Mouse (Mus musculus) forebrain, postnatal 0 days (tissue): Measurements from ENCODE around the gene Twist2. TPM values are rescaled to one million over a fixed set of nuclear protein-coding genes. Genes with fewer than 3 reads are reported as not detected.

Experiments used
- ATAC-seq: fragments of 200-750 bp; cut with Nextera tagmentation; 2 replicates; pipeline ENCODE4 v1.8.0; 2017; ENCODE audit warnings: mild to moderate bottlenecking, moderate library complexity
- DNase-seq: peaks from one replicate; pipeline ENCODE4 v3.0.0-alpha.2; 2015
- H3K27ac ChIP-seq: fragments of 300-500 bp; sonication (generic); 2 replicates; pipeline ENCODE4 v1.5.1; 2014; ENCODE audit warnings: low read depth, mild to moderate bottlenecking, antibody characterized with exemption, low read length, moderate library complexity, mixed read lengths
- H3K27me3 ChIP-seq: fragments of 300-500 bp; sonication (generic); 2 replicates; pipeline ENCODE4 v1.6.1; 2014; ENCODE audit warnings: mild to moderate bottlenecking, low read length, mixed read lengths; ENCODE audit not compliant: insufficient read depth
- H3K36me3 ChIP-seq: fragments of 300-500 bp; sonication (generic); 2 replicates; pipeline ENCODE4 v1.6.1; 2014; ENCODE audit warnings: mild to moderate bottlenecking, moderate library complexity; ENCODE audit not compliant: insufficient read depth
- H3K4me1 ChIP-seq: fragments of 300-500 bp; sonication (generic); 2 replicates; pipeline ENCODE4 v1.6.1; 2014; ENCODE audit warnings: antibody characterized with exemption; ENCODE audit not compliant: insufficient read depth
- H3K4me2 ChIP-seq: fragments of 300-500 bp; sonication (generic); 2 replicates; pipeline ENCODE4 v1.6.1; 2014; ENCODE audit warnings: low read depth, mild to moderate bottlenecking, moderate library complexity
- H3K4me3 ChIP-seq: fragments of 300-500 bp; sonication (generic); 2 replicates; pipeline ENCODE4 v1.5.1; 2014; ENCODE audit warnings: low read depth, low read length, mixed read lengths
- H3K9ac ChIP-seq: fragments of 300-500 bp; sonication (generic); 2 replicates; pipeline ENCODE4 v1.6.1; 2014; ENCODE audit warnings: mild to moderate bottlenecking
- H3K9me3 ChIP-seq: fragments of 300-500 bp; sonication (generic); 2 replicates; pipeline ENCODE4 v1.6.1; 2016; ENCODE audit warnings: low read length
- CTCF ChIP-seq: sonication (generic); IDR thresholded peaks from 2 replicates; pipeline ENCODE4 v1.5.1; 2016; ENCODE audit warnings: antibody characterized with exemption, control low read depth, low read depth
- WGBS: fragments of 180-500 bp; shearing (Covaris S2); extraction: QIAGEN DNeasy Blood & Tissue Kit; methylation state at CpG from one replicate; pipeline ENCODE4 v1.1.7; 2014; 5-methylcytosine and 5-hydroxymethylcytosine counted together
- polyA plus RNA-seq: library from polyadenylated mRNA; unstranded; fragments of >200 nt; fragmentation: Nextera tagmentation; extraction: Ambion mirVana; gene quantifications from 2 replicates; pipeline ENCODE4 v1.2.1, GENCODE M21; 2015
- total RNA-seq: library from RNA; depleted of rRNA; stranded (reverse); fragments of >200 nt; gene quantifications from 2 replicates; pipeline ENCODE4 v1.2.3, GENCODE M21; 2014

Gene Twist2
- total and polyA plus RNA-seq, 2 experiments from 2014 or later: 1.5 to 1.8 TPM

- no peak overlapping the region for H3K9ac ChIP-seq
- ATAC-seq (peak; percentile 87), DNase-seq (peak; percentile 80)
- no peaks in the 10 kb centered on the region for H3K36me3 ChIP-seq
- WGBS: 40% methylated on average over 14 of the region's 14 CpGs
- H3K9me3 ChIP-seq: no peaks in the 10 kb centered on the region
- no peak for TF ChIP-seq CTCF
- H3K4me2 ChIP-seq: no peak overlapping the region
- H3K27ac ChIP-seq: peak overlapping the region; percentile 75
- no peaks in the 10 kb centered on the region for H3K27me3 ChIP-seq
- H3K4me1 ChIP-seq: peaks cover 17% of the 10 kb centered on the region
- no peak overlapping the region for H3K4me3 ChIP-seq
Observed at GRCm38 (mm10) chr1:91760140-91760986, 40.9 kb upstream of the Twist2 start.

- Histone ChIP-seq H3K27me3 (no peaks in the 10 kb centered on the region; the same call in 1 of the 2 replicates), H3K9ac (no peak overlapping the region), H3K27ac (no peak overlapping the region), H3K9me3 (no peaks in the 10 kb centered on the region), H3K36me3 (no peaks in the 10 kb centered on the region), H3K4me2 (no peak overlapping the region), H3K4me1 (peaks cover 17% of the 10 kb centered on the region), H3K4me3 (no peak overlapping the region)
- WGBS: 64% methylated on average over 12 of the region's 12 CpGs
- no peak for ATAC-seq
- TF ChIP-seq CTCF: no peak
- DNase-seq: no peak
Observed at GRCm38 (mm10) chr1:91762528-91763091, 38.7 kb upstream of the Twist2 start.

DNA sequence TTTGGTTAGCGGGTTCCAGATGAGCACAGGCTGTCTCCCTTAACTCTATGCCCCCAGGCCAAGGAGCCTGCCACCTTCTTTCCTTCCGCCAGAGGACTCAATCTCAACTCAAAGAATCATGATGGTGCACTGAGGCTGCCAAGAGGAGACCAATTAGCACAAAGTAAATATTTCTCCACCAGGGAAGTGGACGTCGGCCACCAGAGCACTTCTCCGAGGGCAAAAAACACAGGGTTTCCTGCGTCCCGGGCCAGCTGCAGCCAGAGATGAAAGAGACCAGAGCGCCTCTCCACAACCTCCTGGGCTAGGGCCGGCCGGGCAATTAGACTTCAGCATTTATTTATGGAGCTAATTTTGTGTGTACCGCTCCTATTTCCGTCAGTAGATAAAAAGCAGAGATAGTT is 31.0 kb upstream of the Twist2 start:
- WGBS: 40% methylated on average over 12 of the region's 12 CpGs
- Histone ChIP-seq H3K36me3 (no peaks in the 10 kb centered on the region), H3K27ac (no peak overlapping the region), H3K9ac (no peak overlapping the region), H3K27me3 (no peaks in the 10 kb centered on the region; the same call in 1 of the 2 replicates), H3K9me3 (no peaks in the 10 kb centered on the region), H3K4me3 (no peak overlapping the region), H3K4me2 (no peak overlapping the region), H3K4me1 (no peaks in the 10 kb centered on the region)
- no peak for TF ChIP-seq CTCF
- no peak for ATAC-seq
- DNase-seq: no peak

DNA sequence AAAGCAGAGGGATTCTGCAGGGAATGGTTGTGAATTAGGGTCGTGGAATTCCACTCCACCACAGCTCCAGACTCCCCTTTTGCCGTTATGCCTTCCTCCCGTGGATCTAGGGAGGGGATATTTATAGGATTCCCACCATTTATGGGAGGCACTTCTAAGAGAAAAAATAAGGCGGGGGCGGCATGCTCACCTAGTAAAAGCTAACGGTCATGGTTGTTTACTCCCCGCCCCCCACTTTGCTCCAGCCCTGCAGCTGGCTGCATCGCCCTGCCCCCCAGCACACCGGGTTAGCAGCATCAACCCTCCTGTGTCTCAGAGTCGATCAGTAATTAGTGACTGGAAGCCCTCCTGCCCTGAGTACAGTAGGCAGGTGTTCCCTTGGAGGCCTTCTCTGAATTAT is 30.6 kb upstream of the Twist2 start:
- ATAC-seq: no peak
- no peaks in the 10 kb centered on the region; the same call in 1 of the 2 replicates for H3K27me3 ChIP-seq
- no peak for DNase-seq
- H3K4me3 ChIP-seq: no peak overlapping the region
- H3K9me3 ChIP-seq: no peaks in the 10 kb centered on the region
- H3K27ac ChIP-seq: no peak overlapping the region
- TF ChIP-seq CTCF: no peak
- no peaks in the 10 kb centered on the region for H3K36me3 ChIP-seq
- WGBS: 19% methylated on average over 10 of the region's 10 CpGs
- H3K9ac ChIP-seq: no peak overlapping the region
- H3K4me2 ChIP-seq: no peak overlapping the region
- H3K4me1 ChIP-seq: no peaks in the 10 kb centered on the region

- Histone ChIP-seq H3K4me2 (no peak overlapping the region), H3K9ac (no peak overlapping the region), H3K4me1 (no peaks in the 10 kb centered on the region), H3K27me3 (no peaks in the 10 kb centered on the region), H3K9me3 (no peaks in the 10 kb centered on the region), H3K27ac (no peak overlapping the region), H3K4me3 (no peak overlapping the region), H3K36me3 (no peaks in the 10 kb centered on the region)
- 85% methylated on average over 5 of the region's 5 CpGs for WGBS
- ATAC-seq (no peak), DNase-seq (no peak)
- no peak for TF ChIP-seq CTCF
Observed at GRCm38 (mm10) chr1:91776928-91777327, 24.3 kb upstream of the Twist2 start.

DNA sequence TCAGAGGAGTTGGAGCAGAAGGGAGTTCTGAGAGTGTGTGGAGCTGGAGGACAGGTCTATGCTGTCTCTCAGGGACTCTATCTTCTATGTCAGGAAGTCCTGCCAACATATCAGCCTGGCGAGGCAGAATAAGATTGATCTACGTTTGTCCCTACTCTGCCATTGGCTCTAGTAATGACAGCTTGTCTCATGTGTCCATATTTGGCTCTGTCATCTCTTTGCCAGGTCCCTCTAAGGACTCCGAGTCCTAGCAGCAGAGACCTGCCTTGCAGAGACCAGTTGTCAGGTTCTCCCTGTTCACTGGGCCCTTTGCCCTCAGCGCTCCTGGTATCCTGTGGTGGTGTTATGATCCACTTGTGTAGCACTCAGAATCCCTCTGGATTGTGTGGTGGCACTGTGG is 21.4 kb upstream of the Twist2 start:
- Histone ChIP-seq H3K27me3 (no peaks in the 10 kb centered on the region), H3K4me1 (no peaks in the 10 kb centered on the region), H3K4me2 (no peak overlapping the region), H3K9me3 (no peaks in the 10 kb centered on the region), H3K4me3 (no peak overlapping the region), H3K27ac (no peak overlapping the region), H3K9ac (no peak overlapping the region), H3K36me3 (no peaks in the 10 kb centered on the region)
- ATAC-seq: no peak
- no peak for DNase-seq
- 87% methylated on average over 4 of the region's 4 CpGs for WGBS
- TF ChIP-seq CTCF: no peak

GRCm38 (mm10) chr1:91781182-91781581 is 20.1 kb upstream of the Twist2 start:
- no peak overlapping the region for H3K4me3 ChIP-seq
- no peaks in the 10 kb centered on the region for H3K9me3 ChIP-seq
- DNase-seq (no peak), ATAC-seq (no peak)
- H3K36me3 ChIP-seq: no peaks in the 10 kb centered on the region
- H3K27ac ChIP-seq: no peak overlapping the region
- H3K4me1 ChIP-seq: no peaks in the 10 kb centered on the region
- no peak overlapping the region for H3K4me2 ChIP-seq
- H3K27me3 ChIP-seq: no peaks in the 10 kb centered on the region
- WGBS: 74% methylated on average over 7 of the region's 7 CpGs
- no peak overlapping the region for H3K9ac ChIP-seq
- TF ChIP-seq CTCF: no peak
